Mouse (Mus musculus): ENCODE data around the gene 4931428F04Rik. TPM values are rescaled to one million over a fixed set of nuclear protein-coding genes. Genes with fewer than 3 reads are reported as not detected.
A peak's percentile ranks its signal among the peaks of the same experiment; 100 is the strongest.

The 4931428F04Rik gene
- total and polyA plus RNA-seq, 2 experiments from 2014 or later, result 70.9 to 146 TPM

GRCm38 (mm10) chr8:105298351-105299252, 8.9 kb upstream of the 4931428F04Rik start:
- Histone ChIP-seq H3K36me3 (ENCODE audit: insufficient read depth) (peaks cover 35% of the 10 kb centered on the region), H3K27me3 (ENCODE audit: insufficient read depth, low read length) (no peaks in the 10 kb centered on the region), H3K4me1 (ENCODE audit: insufficient read depth) (0 out of 2 replicates have a peak, but pooled peaks cover 9% of the 10 kb centered on the region), H3K9me3 (ENCODE audit: low read length) (no peaks in the 10 kb centered on the region), H3K4me3 (ENCODE audit: low read depth, low read length) (peak overlapping the region; percentile 96), H3K4me2 (ENCODE audit: low read depth) (peak overlapping the region; percentile 89), H3K9ac (peak overlapping the region; percentile 95), H3K27ac (ENCODE audit: low read depth, low read length) (no peak overlapping the region)
- ATAC-seq (no peak), DNase-seq (no peak)
- TF ChIP-seq CTCF (IDR thresholded peaks at IDR 0.05; ENCODE audit: low read depth), result no peak
- 60% methylated on average over 18 of the region's 18 CpGs for WGBS

- peak within 1 kb of the TSS; percentile 95 for H3K9ac ChIP-seq
- no peaks in the 10 kb centered on the region for H3K27me3 ChIP-seq (ENCODE audit: insufficient read depth, low read length)
- H3K4me3 ChIP-seq (ENCODE audit: low read depth, low read length), result peak within 1 kb of the TSS; percentile 96
- ATAC-seq, result peak; percentile 97
- peaks cover 27% of the 10 kb centered on the region for H3K36me3 ChIP-seq (ENCODE audit: insufficient read depth)
- no peaks in the 10 kb centered on the region for H3K9me3 ChIP-seq (ENCODE audit: low read length)
- DNase-seq, result peak; percentile 93
- under 1% methylated on average over 58 of the region's 58 CpGs for WGBS
- H3K27ac ChIP-seq (ENCODE audit: low read depth, low read length), result peak within 1 kb of the TSS; percentile 75
- H3K4me1 ChIP-seq (ENCODE audit: insufficient read depth), result 0 out of 2 replicates have a peak, but pooled peaks cover 9% of the 10 kb centered on the region
- peak within 1 kb of the TSS; percentile 89 for H3K4me2 ChIP-seq (ENCODE audit: low read depth)
- no peak for TF ChIP-seq CTCF (IDR thresholded peaks at IDR 0.05; ENCODE audit: low read depth)
These were observed 8.0 kb upstream of the 4931428F04Rik start, which contains the start of gene E2f4 for GRCm38 (mm10) chr8:105297511-105298192. Gene E2f4, plus strand, starts transcription at chr8:105297663.

GRCm38 (mm10) chr8:105295895-105296573, 6.4 kb upstream of the 4931428F04Rik start, which contains the start of gene Exoc3l:
Gene Exoc3l, minus strand, starts transcription at chr8:105296101.
- Histone ChIP-seq H3K36me3 (ENCODE audit: insufficient read depth) (peaks cover 13% of the 10 kb centered on the region), H3K4me2 (ENCODE audit: low read depth) (peak within 1 kb of the TSS; percentile 89; the same call in 1 of the 2 replicates), H3K9me3 (ENCODE audit: low read length) (no peaks in the 10 kb centered on the region), H3K9ac (no peak within 1 kb of the TSS; the same call in 1 of the 2 replicates), H3K27ac (ENCODE audit: low read depth, low read length) (no peak within 1 kb of the TSS), H3K4me1 (ENCODE audit: insufficient read depth) (peaks cover 11% of the 10 kb centered on the region; the same call in 1 of the 2 replicates), H3K4me3 (ENCODE audit: low read depth, low read length) (no peak within 1 kb of the TSS), H3K27me3 (ENCODE audit: insufficient read depth, low read length) (no peaks in the 10 kb centered on the region)
- ATAC-seq (no peak), DNase-seq (no peak)
- 76% methylated on average over 11 of the region's 11 CpGs for WGBS
- no peak for TF ChIP-seq CTCF (IDR thresholded peaks at IDR 0.05; ENCODE audit: low read depth)

GRCm38 (mm10) chr8:105295256-105295655, 5.6 kb upstream of the 4931428F04Rik start:
- DNase-seq, result no peak
- Histone ChIP-seq H3K4me1 (ENCODE audit: insufficient read depth) (peaks cover 19% of the 10 kb centered on the region), H3K4me2 (ENCODE audit: low read depth) (no peak overlapping the region), H3K9me3 (ENCODE audit: low read length) (no peaks in the 10 kb centered on the region), H3K27me3 (ENCODE audit: insufficient read depth, low read length) (no peaks in the 10 kb centered on the region), H3K9ac (no peak overlapping the region), H3K36me3 (ENCODE audit: insufficient read depth) (peaks cover 5% of the 10 kb centered on the region), H3K4me3 (ENCODE audit: low read depth, low read length) (no peak overlapping the region), H3K27ac (ENCODE audit: low read depth, low read length) (no peak overlapping the region)
- ATAC-seq, result no peak
- 72% methylated on average over 11 of the region's 11 CpGs for WGBS
- no peak for TF ChIP-seq CTCF (IDR thresholded peaks at IDR 0.05; ENCODE audit: low read depth)

- H3K27me3 ChIP-seq (ENCODE audit: insufficient read depth, low read length), result no peaks in the 10 kb centered on the region
- no peak overlapping the region for H3K9ac ChIP-seq
- H3K36me3 ChIP-seq (ENCODE audit: insufficient read depth), result peaks cover under 1% of the 10 kb centered on the region
- TF ChIP-seq CTCF (IDR thresholded peaks at IDR 0.05; ENCODE audit: low read depth), result no peak
- H3K27ac ChIP-seq (ENCODE audit: low read depth, low read length), result no peak overlapping the region
- H3K4me1 ChIP-seq (ENCODE audit: insufficient read depth), result peaks cover 22% of the 10 kb centered on the region
- WGBS, result 61% methylated on average over 9 of the region's 9 CpGs
- H3K4me3 ChIP-seq (ENCODE audit: low read depth, low read length), result no peak overlapping the region
- no peak for ATAC-seq
- DNase-seq, result no peak
- H3K4me2 ChIP-seq (ENCODE audit: low read depth), result no peak overlapping the region
- no peaks in the 10 kb centered on the region for H3K9me3 ChIP-seq (ENCODE audit: low read length)
These were observed 5.1 kb upstream of the 4931428F04Rik start for GRCm38 (mm10) chr8:105294776-105295175.

- no peaks in the 10 kb centered on the region for H3K36me3 ChIP-seq (ENCODE audit: insufficient read depth)
- WGBS, result 74% methylated on average over 19 of the region's 19 CpGs
- H3K4me1 ChIP-seq (ENCODE audit: insufficient read depth), result peaks cover 16% of the 10 kb centered on the region
- no peak overlapping the region for H3K27ac ChIP-seq (ENCODE audit: low read depth, low read length)
- H3K4me2 ChIP-seq (ENCODE audit: low read depth), result no peak overlapping the region
- no peak for ATAC-seq
- TF ChIP-seq CTCF (IDR thresholded peaks at IDR 0.05; ENCODE audit: low read depth), result no peak
- no peak overlapping the region for H3K4me3 ChIP-seq (ENCODE audit: low read depth, low read length)
- H3K27me3 ChIP-seq (ENCODE audit: insufficient read depth, low read length), result no peaks in the 10 kb centered on the region
- no peak overlapping the region for H3K9ac ChIP-seq
- H3K9me3 ChIP-seq (ENCODE audit: low read length), result no peaks in the 10 kb centered on the region
- DNase-seq, result no peak
These were observed 3.7 kb upstream of the 4931428F04Rik start for GRCm38 (mm10) chr8:105293405-105293804.
